Mouse (Mus musculus): ENCODE measurements around the gene Chrna1. TPM values are rescaled to one million over a fixed set of nuclear protein-coding genes. Genes with fewer than 3 reads are reported as not detected.

Chrna1 gene
- polyA plus RNA-seq, 1 experiment, result 105 TPM

GRCm38 (mm10) chr2:73584645-73585346, 4.7 kb upstream of the Chrna1 start:
- peak overlapping the region; percentile 23 for H3K4me3 ChIP-seq (ENCODE audit: insufficient read depth, poor library complexity, severe bottlenecking)
- no peaks in the 10 kb centered on the region for H3K79me2 ChIP-seq (ENCODE audit: control insufficient read depth, insufficient read depth)
- H3K36me3 ChIP-seq (ENCODE audit: control insufficient read depth, insufficient read depth), result no peaks in the 10 kb centered on the region
- TF ChIP-seq CTCF (IDR thresholded peaks at IDR 0.05; ENCODE audit: control insufficient read depth, insufficient read depth, insufficient read length), result peak; percentile 87
- no peak for TF ChIP-seq MYOD1 (IDR thresholded peaks at IDR 0.05; ENCODE audit: control insufficient read depth, insufficient read length, low read depth)
- peak overlapping the region; percentile 74 for H3ac ChIP-seq (ENCODE audit: control insufficient read depth, insufficient read length, low read depth)
- no peaks in the 10 kb centered on the region for H3K27me3 ChIP-seq (ENCODE audit: control insufficient read depth, insufficient read depth, insufficient read length)
- no peaks in the 10 kb centered on the region for H3K79me3 ChIP-seq (ENCODE audit: low read depth)

- no peaks in the 10 kb centered on the region for H3K27me3 ChIP-seq (ENCODE audit: control insufficient read depth, insufficient read depth, insufficient read length)
- H3K4me3 ChIP-seq (ENCODE audit: insufficient read depth, poor library complexity, severe bottlenecking), result no peak overlapping the region
- H3K79me3 ChIP-seq (ENCODE audit: low read depth), result peaks cover 17% of the 10 kb centered on the region
- H3ac ChIP-seq (ENCODE audit: control insufficient read depth, insufficient read length, low read depth), result no peak overlapping the region
- no peaks in the 10 kb centered on the region for H3K36me3 ChIP-seq (ENCODE audit: control insufficient read depth, insufficient read depth)
- H3K79me2 ChIP-seq (ENCODE audit: control insufficient read depth, insufficient read depth), result peaks cover 34% of the 10 kb centered on the region
- peak; percentile 73 for TF ChIP-seq FOSL1 (IDR thresholded peaks at IDR 0.05; ENCODE audit: insufficient read depth, low read length, poor library complexity, severe bottlenecking)
- no peak for TF ChIP-seq CEBPB (IDR thresholded peaks at IDR 0.05; ENCODE audit: low read depth)
- TF ChIP-seq MYOG (IDR thresholded peaks at IDR 0.05; ENCODE audit: control insufficient read depth, extremely low read depth, insufficient read length), result no peak
- no peak for TF ChIP-seq USF1 (IDR thresholded peaks at IDR 0.05; ENCODE audit: low read depth)
- TF ChIP-seq MYOD1 (IDR thresholded peaks at IDR 0.05; ENCODE audit: control insufficient read depth, insufficient read length, low read depth), result peak; percentile 64
- TF ChIP-seq MAX (IDR thresholded peaks at IDR 0.05), result no peak
These were observed 582 bp upstream of the Chrna1 start for GRCm38 (mm10) chr2:73580720-73581119.

GRCm38 (mm10) chr2:73579168-73579567, 970 bp downstream of the Chrna1 start:
- H3K27me3 ChIP-seq (ENCODE audit: control insufficient read depth, insufficient read depth, insufficient read length), result no peaks in the 10 kb centered on the region
- peaks cover 44% of the 10 kb centered on the region for H3K79me2 ChIP-seq (ENCODE audit: control insufficient read depth, insufficient read depth)
- H3K4me3 ChIP-seq (ENCODE audit: insufficient read depth, poor library complexity, severe bottlenecking), result no peak overlapping the region
- TF ChIP-seq USF1 (IDR thresholded peaks at IDR 0.05; ENCODE audit: low read depth) (no peak), MYOD1 (IDR thresholded peaks at IDR 0.05; ENCODE audit: control insufficient read depth, insufficient read length, low read depth) (peak; percentile 80)
- H3ac ChIP-seq (ENCODE audit: control insufficient read depth, insufficient read length, low read depth), result no peak overlapping the region
- H3K36me3 ChIP-seq (ENCODE audit: control insufficient read depth, insufficient read depth), result no peaks in the 10 kb centered on the region
- peaks cover 17% of the 10 kb centered on the region for H3K79me3 ChIP-seq (ENCODE audit: low read depth)

GRCm38 (mm10) chr2:73574418-73574817, 5.7 kb downstream of the Chrna1 start:
- H3K79me3 ChIP-seq (ENCODE audit: low read depth), result peaks cover 17% of the 10 kb centered on the region
- H3ac ChIP-seq (ENCODE audit: control insufficient read depth, insufficient read length, low read depth), result peak overlapping the region; percentile 23
- no peak overlapping the region for H3K4me3 ChIP-seq (ENCODE audit: insufficient read depth, poor library complexity, severe bottlenecking)
- H3K27me3 ChIP-seq (ENCODE audit: control insufficient read depth, insufficient read depth, insufficient read length), result no peaks in the 10 kb centered on the region
- peaks cover 15% of the 10 kb centered on the region for H3K36me3 ChIP-seq (ENCODE audit: control insufficient read depth, insufficient read depth)
- H3K79me2 ChIP-seq (ENCODE audit: control insufficient read depth, insufficient read depth), result peaks cover 44% of the 10 kb centered on the region
- TF ChIP-seq MYOD1 (IDR thresholded peaks at IDR 0.05; ENCODE audit: control insufficient read depth, insufficient read length, low read depth) (peak; percentile 49), CTCF (IDR thresholded peaks at IDR 0.05; ENCODE audit: control insufficient read depth, insufficient read depth, insufficient read length) (no peak)

- TF ChIP-seq USF1 (IDR thresholded peaks at IDR 0.05; ENCODE audit: low read depth) (no peak), MYOD1 (IDR thresholded peaks at IDR 0.05; ENCODE audit: control insufficient read depth, insufficient read length, low read depth) (no peak), MYOG (IDR thresholded peaks at IDR 0.05; ENCODE audit: control insufficient read depth, extremely low read depth, insufficient read length) (no peak)
- no peak overlapping the region for H3K4me3 ChIP-seq (ENCODE audit: insufficient read depth, poor library complexity, severe bottlenecking)
- peaks cover 14% of the 10 kb centered on the region for H3K79me3 ChIP-seq (ENCODE audit: low read depth)
- peaks cover 37% of the 10 kb centered on the region for H3K79me2 ChIP-seq (ENCODE audit: control insufficient read depth, insufficient read depth)
- no peaks in the 10 kb centered on the region for H3K27me3 ChIP-seq (ENCODE audit: control insufficient read depth, insufficient read depth, insufficient read length)
- H3ac ChIP-seq (ENCODE audit: control insufficient read depth, insufficient read length, low read depth), result no peak overlapping the region
- H3K36me3 ChIP-seq (ENCODE audit: control insufficient read depth, insufficient read depth), result peaks cover 15% of the 10 kb centered on the region
These were observed 6.6 kb downstream of the Chrna1 start for GRCm38 (mm10) chr2:73573556-73573955.

- TF ChIP-seq MYOG (IDR thresholded peaks at IDR 0.05; ENCODE audit: control insufficient read depth, extremely low read depth, insufficient read length), result no peak
- TF ChIP-seq FOSL1 (IDR thresholded peaks at IDR 0.05; ENCODE audit: insufficient read depth, low read length, poor library complexity, severe bottlenecking), result no peak
- TF ChIP-seq USF1 (IDR thresholded peaks at IDR 0.05; ENCODE audit: low read depth), result no peak
- TF ChIP-seq MAX (IDR thresholded peaks at IDR 0.05), result no peak
- peak; percentile 89 for TF ChIP-seq CTCF (IDR thresholded peaks at IDR 0.05; ENCODE audit: control insufficient read depth, insufficient read depth, insufficient read length)
- no peak overlapping the region for H3ac ChIP-seq (ENCODE audit: control insufficient read depth, insufficient read length, low read depth)
- H3K4me3 ChIP-seq (ENCODE audit: insufficient read depth, poor library complexity, severe bottlenecking), result no peak overlapping the region
- no peaks in the 10 kb centered on the region for H3K27me3 ChIP-seq (ENCODE audit: control insufficient read depth, insufficient read depth, insufficient read length)
- peaks cover 8% of the 10 kb centered on the region for H3K79me3 ChIP-seq (ENCODE audit: low read depth)
- peaks cover 29% of the 10 kb centered on the region for H3K79me2 ChIP-seq (ENCODE audit: control insufficient read depth, insufficient read depth)
- H3K36me3 ChIP-seq (ENCODE audit: control insufficient read depth, insufficient read depth), result peaks cover 15% of the 10 kb centered on the region
These were observed 7.4 kb downstream of the Chrna1 start for GRCm38 (mm10) chr2:73572539-73573372.

Data from C2C12 (cell line).